Mouse (Mus musculus): Measurements from ENCODE around the gene Cep152.

DNA sequence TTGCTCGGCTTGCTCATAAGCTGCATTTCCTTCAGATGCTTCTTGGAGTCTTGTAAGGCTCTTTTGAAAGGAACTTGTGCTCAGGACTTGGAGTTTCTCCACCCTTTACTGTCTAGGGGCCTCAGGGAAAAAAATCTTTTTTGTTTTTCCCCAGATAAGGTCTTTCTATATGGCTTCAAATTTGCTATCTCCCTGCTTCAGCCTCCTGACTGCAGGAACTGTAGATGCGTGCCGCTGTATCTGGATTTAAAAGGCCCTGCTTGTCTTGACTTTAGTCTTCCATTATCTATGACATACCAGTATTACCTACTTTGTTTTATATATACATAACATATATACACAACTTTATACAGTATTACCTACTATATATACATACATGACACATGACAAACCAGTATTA lies 37.6 kb upstream of the Cep152 start:
- TF ChIP-seq CTCF (IDR thresholded peaks at IDR 0.05; ENCODE audit: borderline replicate concordance, extremely low read depth, insufficient read depth, insufficient read length): no peak
- TF ChIP-seq POLR2A (IDR thresholded peaks at IDR 0.05; ENCODE audit: borderline replicate concordance, extremely low read depth, insufficient read depth, insufficient read length, poor library complexity, severe bottlenecking): no peak

Data from brain, embryonic 14.5 days (tissue).